Mouse (Mus musculus) gastrocnemius, adult 18-20 months (tissue): ENCODE results near the gene Topaz1. TPM values are rescaled to one million over a fixed set of nuclear protein-coding genes. Genes with fewer than 3 reads are reported as not detected.

ENCODE experiments used
- DNase-seq: peaks from one replicate; pipeline ENCODE4 v3.0.0; 2021; ENCODE audit warnings: low spot score
- long read RNA-seq, 2 experiments: library from polyadenylated mRNA; stranded (forward); transcript quantifications; one replicate each; pipeline ENCODE4 v2.0.0; 2021
- total RNA-seq, 2 experiments: library from RNA; stranded (reverse); gene quantifications; 2 replicates each; pipeline ENCODE4 v1.2.3; 2021

Topaz1 gene
- not detected for total RNA-seq
- long read RNA-seq, experiment 1 = 0 reads
- long read RNA-seq, experiment 2 = 0 reads

- no peak for DNase-seq
Measured at GRCm38 (mm10) chr9:122747060-122747459, at the start of gene Topaz1. Topaz1 (plus strand) TSS chr9:122747346.

- no peak for DNase-seq
Measured at GRCm38 (mm10) chr9:122701817-122702216, 45.3 kb upstream of the Topaz1 start.

GRCm38 (mm10) chr9:122713836-122714235 lies 33.3 kb upstream of the Topaz1 start:
- DNase-seq = no peak

- no peak for DNase-seq
Measured at GRCm38 (mm10) chr9:122715046-122715445, 32.1 kb upstream of the Topaz1 start.

- no peak for DNase-seq
Measured at GRCm38 (mm10) chr9:122716131-122716921, 30.8 kb upstream of the Topaz1 start.

- DNase-seq = no peak
Measured at GRCm38 (mm10) chr9:122722296-122722695, 24.9 kb upstream of the Topaz1 start.

- DNase-seq = no peak
Measured at GRCm38 (mm10) chr9:122725046-122725765, 21.9 kb upstream of the Topaz1 start.

GRCm38 (mm10) chr9:122729500-122729899 lies 17.6 kb upstream of the Topaz1 start:
- peak; percentile 18 for DNase-seq

- DNase-seq = no peak
Measured at GRCm38 (mm10) chr9:122732126-122732810, 14.9 kb upstream of the Topaz1 start.

- DNase-seq = no peak
Measured at GRCm38 (mm10) chr9:122733222-122733621, 13.9 kb upstream of the Topaz1 start.

- DNase-seq = no peak
Measured at GRCm38 (mm10) chr9:122734934-122735333, 12.2 kb upstream of the Topaz1 start.

GRCm38 (mm10) chr9:122736001-122736400 lies 11.1 kb upstream of the Topaz1 start:
- DNase-seq = no peak

GRCm38 (mm10) chr9:122736742-122737141 lies 10.4 kb upstream of the Topaz1 start:
- DNase-seq = peak; percentile 32

- no peak for DNase-seq
Measured at GRCm38 (mm10) chr9:122745879-122746278, 1.3 kb upstream of the Topaz1 start.

- no peak for DNase-seq
Measured at GRCm38 (mm10) chr9:122757614-122758013, 10.5 kb downstream of the Topaz1 start.

- no peak for DNase-seq
Measured at GRCm38 (mm10) chr9:122760111-122760510, 13.0 kb downstream of the Topaz1 start.

GRCm38 (mm10) chr9:122785231-122785630 lies 38.1 kb downstream of the Topaz1 start:
- DNase-seq = no peak

GRCm38 (mm10) chr9:122786534-122786933 lies 39.4 kb downstream of the Topaz1 start:
- DNase-seq = no peak

GRCm38 (mm10) chr9:122805053-122805844 lies 58.1 kb downstream of the Topaz1 start, which contains the start of gene Tcaim:
Tcaim (plus strand) TSS chr9:122805539.
- peak; percentile 93 for DNase-seq

- no peak for DNase-seq
Measured at GRCm38 (mm10) chr9:122805845-122806341, 58.7 kb downstream of the Topaz1 start.

GRCm38 (mm10) chr9:122807186-122807585 lies 60.0 kb downstream of the Topaz1 start:
- no peak for DNase-seq
